24 mouse cellular contexts compared by ENCODE assay signal in the genomic region with DNA sequence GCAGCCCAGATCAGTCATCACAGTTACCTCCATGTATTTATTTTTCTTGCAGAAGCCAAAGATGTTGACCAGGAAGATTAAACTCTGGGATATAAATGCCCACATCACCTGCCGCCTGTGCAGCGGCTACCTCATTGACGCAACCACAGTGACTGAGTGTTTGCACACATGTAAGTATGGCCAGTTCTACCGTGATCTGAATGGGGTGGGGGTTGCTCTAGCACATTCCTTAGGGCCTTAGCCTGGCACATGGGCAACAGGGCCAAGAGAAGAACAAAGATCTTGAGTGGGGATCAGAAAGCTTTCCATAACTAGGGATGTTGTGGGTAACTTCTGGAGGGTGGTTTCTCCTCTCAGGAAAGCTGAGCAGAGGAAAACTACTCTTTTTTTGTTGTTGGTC. TPM values are rescaled to one million over a fixed set of nuclear protein-coding genes. Genes with fewer than 3 reads are reported as not detected.
"Had no signal": no experiment of that assay in that cellular context is flagged by ENCODE, and none has a peak within 500 bp of the region (broad histone marks: within the 10 kb centered on the region; RNA-seq: fewer than 3 reads in every experiment).

No protein-coding gene starts in this region.

- H3K4me1 ChIP-seq: heart, embryonic 10.5 days; intestine, embryonic 15.5 days; limb, embryonic 10.5 days had no signal

- DNase-seq: forebrain, postnatal 0 days; gastrocnemius, postnatal 14 days; gastrocnemius, postnatal 36 days; heart, adult 18-20 months; heart, postnatal 14 days; heart, postnatal 36 days; kidney, adult 18-20 months; kidney, adult 8-10 months; kidney, postnatal 10 days; kidney, postnatal 25 days; kidney, postnatal 4 days had no signal

- H3K9me3 ChIP-seq: heart, embryonic 10.5 days; heart, embryonic 13.5 days; heart, embryonic 15.5 days; intestine, embryonic 15.5 days; limb, embryonic 10.5 days; limb, embryonic 12.5 days had no signal

- H3K4me2 ChIP-seq: heart, embryonic 13.5 days; heart, embryonic 15.5 days; hindbrain, embryonic 14.5 days; intestine, embryonic 15.5 days; limb, embryonic 12.5 days had no signal

- H3K9ac ChIP-seq: forebrain, postnatal 0 days; heart, embryonic 13.5 days; heart, embryonic 15.5 days; hindbrain, embryonic 14.5 days; intestine, embryonic 15.5 days; limb, embryonic 12.5 days had no signal

- H3K27me3 ChIP-seq: heart, embryonic 13.5 days; heart, embryonic 15.5 days; intestine, embryonic 15.5 days; limb, embryonic 12.5 days had no signal

- H3K27ac ChIP-seq: heart, embryonic 10.5 days; heart, embryonic 13.5 days; heart, embryonic 15.5 days; hindbrain, embryonic 14.5 days; intestine, embryonic 15.5 days; layer of hippocampus, adult 2 months; left cerebral cortex, adult 2 months; limb, embryonic 10.5 days; limb, embryonic 12.5 days had no signal

- ATAC-seq: forebrain, postnatal 0 days; hindbrain, embryonic 16.5 days; inflammation-experienced regulatory T-cells, adult 6 months; intestine, embryonic 15.5 days; intestine, postnatal 0 days had no signal

- H3K4me3 ChIP-seq: heart, embryonic 10.5 days; heart, embryonic 13.5 days; heart, embryonic 15.5 days; intestine, embryonic 15.5 days; layer of hippocampus, adult 2 months; left cerebral cortex, adult 2 months; limb, embryonic 10.5 days; limb, embryonic 12.5 days had no signal

RNA-seq across cellular contexts. Expression of gene Mfsd7a, which starts 25.0 kb away (rescaled TPM):
- polyA plus RNA-seq: hindbrain, embryonic 11.5 days; inflammation-experienced regulatory T-cells, adult 6 months had no signal
